Mouse (Mus musculus): ENCODE data around the gene Fbxw18.

- TF ChIP-seq POLR2A (IDR thresholded peaks at IDR 0.05; ENCODE audit: borderline replicate concordance, insufficient read depth, low read length) (no peak), CTCF (IDR thresholded peaks at IDR 0.05; ENCODE audit: borderline replicate concordance, insufficient read depth, low read depth, low read length) (peak; percentile 55; the same call in 1 of the 2 replicates)
Measured at GRCm38 (mm10) chr9:109685299-109685698, 17.2 kb downstream of the Fbxw18 start.

Measured in cerebellum, adult 2 months (tissue).